Mouse (Mus musculus) myocyte (in vitro differentiated cells): ENCODE data around the gene Slc22a12.

Source experiments
- CEBPB ChIP-seq: IDR thresholded peaks from 2 replicates; pipeline ENCODE4 v1.6.1; 2011; ENCODE audit warnings: mild to moderate bottlenecking, moderate library complexity; ENCODE audit not compliant: poor library complexity, insufficient read depth, severe bottlenecking
- E2F4 ChIP-seq: IDR thresholded peaks from one replicate; pipeline ENCODE4 v1.6.1; 2011; ENCODE audit warnings: mild to moderate bottlenecking, control low read depth, moderate library complexity; ENCODE audit not compliant: insufficient read depth
- MAX ChIP-seq: IDR thresholded peaks from one replicate; pipeline ENCODE4 v1.6.1; 2011; ENCODE audit warnings: low read depth, mild to moderate bottlenecking, control low read depth
- MYOG ChIP-seq, 3 experiments: IDR thresholded peaks; one replicate each; pipeline ENCODE4 v1.6.1; 2011; ENCODE audit warnings: control low read depth in 2 of 3, low read depth in 2 of 3, mild to moderate bottlenecking in 2 of 3; ENCODE audit not compliant: insufficient read length in 2 of 3, control insufficient read depth in 1 of 3, insufficient read depth in 1 of 3
- POLR2A ChIP-seq: IDR thresholded peaks from one replicate; pipeline ENCODE4 v1.6.1; 2011; ENCODE audit warnings: low read depth, mild to moderate bottlenecking, control low read depth, moderate library complexity; ENCODE audit not compliant: insufficient read length
- POLR2AphosphoS2 ChIP-seq: IDR thresholded peaks from one replicate; pipeline ENCODE4 v1.6.1; 2011; ENCODE audit warnings: low read depth, control low read depth; ENCODE audit not compliant: insufficient read length
- REST ChIP-seq: IDR thresholded peaks from one replicate; pipeline ENCODE4 v1.6.1; 2011; ENCODE audit warnings: mild to moderate bottlenecking, control low read depth, moderate library complexity; ENCODE audit not compliant: insufficient read depth, insufficient read length
- TCF12 ChIP-seq: IDR thresholded peaks from one replicate; pipeline ENCODE4 v1.6.1; 2011; ENCODE audit warnings: mild to moderate bottlenecking, control low read depth; ENCODE audit not compliant: poor library complexity, insufficient read depth, severe bottlenecking
- USF1 ChIP-seq: IDR thresholded peaks from one replicate; pipeline ENCODE4 v1.6.1; 2011; ENCODE audit warnings: low read depth, mild to moderate bottlenecking, control low read depth, moderate library complexity

DNA sequence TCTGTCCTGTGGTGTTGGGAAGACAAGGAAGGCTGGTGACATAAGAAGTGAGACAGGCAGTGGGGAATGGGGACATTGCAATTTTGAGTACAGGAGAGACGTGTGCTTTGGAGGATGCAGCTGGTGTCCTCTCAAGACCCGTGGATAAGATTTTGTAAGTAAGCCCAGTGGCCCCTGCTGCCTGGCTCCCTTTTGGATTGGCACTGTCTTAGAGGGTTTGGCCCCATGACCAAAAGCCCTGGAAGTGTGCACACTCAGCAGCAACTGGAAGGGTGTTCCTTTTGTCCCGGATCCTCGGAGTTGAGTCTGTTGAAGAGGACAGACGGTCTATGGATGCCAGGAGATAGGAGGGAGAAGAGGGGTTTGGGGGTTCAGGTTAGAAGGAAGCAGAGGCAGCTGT lies 2.6 kb upstream of the Slc22a12 start:
- TF ChIP-seq TCF12 (no peak), POLR2A (no peak), E2F4 (no peak), MAX (no peak), USF1 (no peak), CEBPB (no peak), REST (no peak), MYOG (IDR thresholded peaks at IDR 0.05; ENCODE audit: control insufficient read depth in 1 of 3, insufficient read depth in 1 of 3, insufficient read length in 2 of 3, low read depth in 2 of 3) (no peak), POLR2AphosphoS2 (no peak)
